Mouse (Mus musculus): Measurements from ENCODE around the gene Thap3. TPM values are rescaled to one million over a fixed set of nuclear protein-coding genes. Genes with fewer than 3 reads are reported as not detected.

The Thap3 gene
- polyA plus RNA-seq, 1 experiment from 2014 or later: 31.2 TPM

GRCm38 (mm10) chr4:152013036-152013813 is 24.4 kb upstream of the Thap3 start:
- no peak for ATAC-seq (ENCODE audit: insufficient read depth)
- Histone ChIP-seq H3K9ac (no peak overlapping the region; the same call in 1 of the 2 replicates), H3K27me3 (ENCODE audit: insufficient read depth, low read length) (no peaks in the 10 kb centered on the region), H3K4me1 (ENCODE audit: insufficient read depth) (peaks cover 18% of the 10 kb centered on the region), H3K36me3 (ENCODE audit: insufficient read depth) (peaks cover 56% of the 10 kb centered on the region), H3K9me3 (ENCODE audit: low read depth, low read length) (no peaks in the 10 kb centered on the region), H3K27ac (ENCODE audit: low read depth) (no peak overlapping the region), H3K4me3 (ENCODE audit: low read depth, low read length) (no peak overlapping the region), H3K4me2 (no peak overlapping the region)
- no peak for DNase-seq
- no peak for TF ChIP-seq CTCF (IDR thresholded peaks at IDR 0.05; ENCODE audit: low read depth)
- 83% methylated on average over 12 of the region's 12 CpGs for WGBS

- WGBS: 87% methylated on average over 16 of the region's 16 CpGs
- H3K9me3 ChIP-seq (ENCODE audit: low read depth, low read length): no peaks in the 10 kb centered on the region
- H3K9ac ChIP-seq: no peak overlapping the region; the same call in 1 of the 2 replicates
- H3K4me3 ChIP-seq (ENCODE audit: low read depth, low read length): no peak overlapping the region
- no peak overlapping the region; the same call in 1 of the 2 replicates for H3K4me2 ChIP-seq
- no peak overlapping the region for H3K27ac ChIP-seq (ENCODE audit: low read depth)
- H3K4me1 ChIP-seq (ENCODE audit: insufficient read depth): peaks cover 27% of the 10 kb centered on the region
- no peak for DNase-seq
- no peak for TF ChIP-seq CTCF (IDR thresholded peaks at IDR 0.05; ENCODE audit: low read depth)
- H3K36me3 ChIP-seq (ENCODE audit: insufficient read depth): peaks cover 46% of the 10 kb centered on the region
- no peaks in the 10 kb centered on the region for H3K27me3 ChIP-seq (ENCODE audit: insufficient read depth, low read length)
- no peak for ATAC-seq (ENCODE audit: insufficient read depth)
These were observed 23.3 kb upstream of the Thap3 start for GRCm38 (mm10) chr4:152012109-152012508.

GRCm38 (mm10) chr4:152011171-152011760 is 22.5 kb upstream of the Thap3 start:
- Histone ChIP-seq H3K9ac (peak overlapping the region; percentile 67), H3K9me3 (ENCODE audit: low read depth, low read length) (no peaks in the 10 kb centered on the region), H3K27me3 (ENCODE audit: insufficient read depth, low read length) (no peaks in the 10 kb centered on the region), H3K27ac (ENCODE audit: low read depth) (peak overlapping the region; percentile 40; the same call in 1 of the 2 replicates), H3K4me3 (ENCODE audit: low read depth, low read length) (peak overlapping the region; percentile 79), H3K36me3 (ENCODE audit: insufficient read depth) (peaks cover 38% of the 10 kb centered on the region), H3K4me1 (ENCODE audit: insufficient read depth) (peaks cover 29% of the 10 kb centered on the region), H3K4me2 (peak overlapping the region; percentile 100)
- DNase-seq: no peak
- no peak for TF ChIP-seq CTCF (IDR thresholded peaks at IDR 0.05; ENCODE audit: low read depth)
- no peak for ATAC-seq (ENCODE audit: insufficient read depth)
- WGBS: 51% methylated on average over 8 of the region's 8 CpGs

- peak overlapping the region; percentile 79 for H3K4me3 ChIP-seq (ENCODE audit: low read depth, low read length)
- H3K27me3 ChIP-seq (ENCODE audit: insufficient read depth, low read length): no peaks in the 10 kb centered on the region
- H3K4me1 ChIP-seq (ENCODE audit: insufficient read depth): peaks cover 29% of the 10 kb centered on the region
- H3K36me3 ChIP-seq (ENCODE audit: insufficient read depth): peaks cover 33% of the 10 kb centered on the region
- 10% methylated on average over 13 of the region's 13 CpGs for WGBS
- TF ChIP-seq CTCF (IDR thresholded peaks at IDR 0.05; ENCODE audit: low read depth): no peak
- H3K9me3 ChIP-seq (ENCODE audit: low read depth, low read length): no peaks in the 10 kb centered on the region
- H3K4me2 ChIP-seq: peak overlapping the region; percentile 100
- H3K27ac ChIP-seq (ENCODE audit: low read depth): peak overlapping the region; percentile 95
- peak overlapping the region; percentile 67 for H3K9ac ChIP-seq
- ATAC-seq (ENCODE audit: insufficient read depth) (0 out of 2 replicates have a peak, but pooled peaks have one; percentile 0), DNase-seq (no peak)
These were observed 21.9 kb upstream of the Thap3 start for GRCm38 (mm10) chr4:152010707-152011134.

GRCm38 (mm10) chr4:152010091-152010706 is 21.4 kb upstream of the Thap3 start:
- H3K36me3 ChIP-seq (ENCODE audit: insufficient read depth): peaks cover 27% of the 10 kb centered on the region
- no peaks in the 10 kb centered on the region for H3K27me3 ChIP-seq (ENCODE audit: insufficient read depth, low read length)
- no peak for TF ChIP-seq CTCF (IDR thresholded peaks at IDR 0.05; ENCODE audit: low read depth)
- H3K4me2 ChIP-seq: peak overlapping the region; percentile 100
- H3K27ac ChIP-seq (ENCODE audit: low read depth): peak overlapping the region; percentile 95
- peaks cover 29% of the 10 kb centered on the region for H3K4me1 ChIP-seq (ENCODE audit: insufficient read depth)
- peak overlapping the region; percentile 79 for H3K4me3 ChIP-seq (ENCODE audit: low read depth, low read length)
- peak overlapping the region; percentile 67 for H3K9ac ChIP-seq
- DNase-seq: peak; percentile 77
- ATAC-seq (ENCODE audit: insufficient read depth): peak; percentile 31
- no peaks in the 10 kb centered on the region for H3K9me3 ChIP-seq (ENCODE audit: low read depth, low read length)
- WGBS: under 1% methylated on average over 10 of the region's 10 CpGs

GRCm38 (mm10) chr4:152009076-152010051 is 20.6 kb upstream of the Thap3 start:
- no peak for TF ChIP-seq CTCF (IDR thresholded peaks at IDR 0.05; ENCODE audit: low read depth)
- DNase-seq (peak; percentile 91), ATAC-seq (ENCODE audit: insufficient read depth) (peak; percentile 84)
- Histone ChIP-seq H3K36me3 (ENCODE audit: insufficient read depth) (peaks cover 19% of the 10 kb centered on the region), H3K4me2 (peak overlapping the region; percentile 100), H3K27me3 (ENCODE audit: insufficient read depth, low read length) (no peaks in the 10 kb centered on the region), H3K9ac (peak overlapping the region; percentile 67), H3K4me1 (ENCODE audit: insufficient read depth) (peaks cover 29% of the 10 kb centered on the region), H3K4me3 (ENCODE audit: low read depth, low read length) (peak overlapping the region; percentile 79), H3K9me3 (ENCODE audit: low read depth, low read length) (no peaks in the 10 kb centered on the region), H3K27ac (ENCODE audit: low read depth) (peak overlapping the region; percentile 95)
- under 1% methylated on average over 111 of the region's 115 CpGs for WGBS
